In the genomic region with DNA sequence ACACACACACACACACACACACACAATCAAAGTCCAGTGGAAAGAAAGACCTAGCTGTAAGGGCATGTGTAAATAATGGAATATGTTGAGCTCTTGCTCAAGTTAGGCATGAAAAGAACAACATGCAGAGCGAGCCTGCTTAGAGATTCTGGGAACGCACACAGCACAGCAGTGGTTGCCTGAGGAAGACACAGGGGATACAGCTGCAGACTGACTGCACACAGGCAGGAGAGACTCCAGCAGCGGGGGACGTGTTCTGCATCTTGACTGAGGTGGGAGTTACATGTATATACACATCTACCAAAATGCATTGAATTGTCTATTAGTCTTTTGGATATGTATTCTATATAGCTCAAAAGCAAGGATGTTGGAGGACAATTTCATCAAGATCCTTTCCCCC, we compare ENCODE assay signal across 7 mouse cellular contexts. TPM values are rescaled to one million over a fixed set of nuclear protein-coding genes. Genes with fewer than 3 reads are reported as not detected.
A peak's percentile ranks its signal among the peaks of the same experiment; 100 is the strongest.
DNase-seq lines count a peak whose midpoint lies in the region; ATAC-seq lines count a peak whose summit lies in the region.

No protein-coding gene starts in this region.

- H3K27ac ChIP-seq in midbrain, embryonic 10.5 days (replicated peaks) = 0 out of 2 replicates have a peak overlapping the region, but pooled peaks have one; percentile 7

- peak; percentile 20 to 49 for DNase-seq in left cerebral cortex, postnatal 14 days (ENCODE audit: low spot score in 2 of 2)
- no peak for DNase-seq in left cerebral cortex, adult 9 months (ENCODE audit: low spot score in 2 of 2)
- peak; percentile 37 for DNase-seq in brain, embryonic 18.5 days (ENCODE audit: low read depth, low spot score)
- no peak for DNase-seq in midbrain, embryonic 10.5 days (ENCODE audit: low spot score)
- no peak for DNase-seq in adrenal gland, postnatal 36 days
- DNase-seq in spleen, postnatal 14 days (ENCODE audit: low spot score in 2 of 2) = no peak

- no peaks in the 10 kb centered on the region for H3K9me3 ChIP-seq in midbrain, embryonic 10.5 days (replicated peaks)

- H3K27me3 ChIP-seq in midbrain, embryonic 10.5 days (ENCODE audit: low read depth, poor library complexity, severe bottlenecking) = no peaks in the 10 kb centered on the region

- 87% methylated on average over 4 of the region's 4 CpGs for WGBS in midbrain, embryonic 10.5 days

- intact Hi-C loops in left cerebral cortex, postnatal 14 days (cut with DNase I) = no loop called here

- peaks cover 5% of the 10 kb centered on the region; the same call in 1 of the 2 replicates for H3K4me1 ChIP-seq in midbrain, embryonic 10.5 days

- no peak overlapping the region for H3K4me3 ChIP-seq in midbrain, embryonic 10.5 days

- no peaks in the 10 kb centered on the region for H3K36me3 ChIP-seq in midbrain, embryonic 10.5 days

- peak; percentile 19; the same call in 1 of the 2 replicates for ATAC-seq in erythroblast, adult 5-6 weeks (replicated peaks; ENCODE audit: low FRiP score, poor library complexity, severe bottlenecking)

RNA-seq across cellular contexts. Expression of gene Ppih, which starts 18.1 kb away (rescaled TPM):
- 10 to 100 TPM; 18.0 to 19.1 TPM for total RNA-seq in left cerebral cortex, postnatal 14 days (2021)
- total RNA-seq in erythroblast, adult 5-6 weeks (2015; ENCODE audit: low replicate concordance) = 12.1 and 21.7 TPM in 2 replicates
- 32.9 and 35.6 TPM in 2 replicates for total RNA-seq in erythroblast, adult 5-6 weeks (2017; ENCODE audit: low replicate concordance)
- polyA plus RNA-seq in midbrain, embryonic 10.5 days (2016; fragmentation: Nextera tagmentation; extraction: Ambion mirVana) = 133 and 150 TPM in 2 replicates
- 10 to 100 TPM; 20.0 to 20.3 TPM for total RNA-seq in adrenal gland, postnatal 36 days (2021)

RNA-seq across cellular contexts. Expression of gene Ybx1, which starts 44.0 kb away (rescaled TPM):
- 100 to 1,000 TPM; 441 to 483 TPM for total RNA-seq in left cerebral cortex, postnatal 14 days (2021)
- 270 and 329 TPM in 2 replicates for total RNA-seq in erythroblast, adult 5-6 weeks (2015; ENCODE audit: low replicate concordance)
- 221 and 268 TPM in 2 replicates for total RNA-seq in erythroblast, adult 5-6 weeks (2017; ENCODE audit: low replicate concordance)
- polyA plus RNA-seq in midbrain, embryonic 10.5 days (2016; fragmentation: Nextera tagmentation; extraction: Ambion mirVana) = 1,019 and 1,063 TPM in 2 replicates
- total RNA-seq in adrenal gland, postnatal 36 days (2021) = 100 to 1,000 TPM; 639 to 803 TPM

Comparison
In these comparisons a context has a peak if more than half of its experiments do, and no peak if none do; other contexts are left out.
1. DNase-seq: peak in left cerebral cortex, postnatal 14 days (2 of 2) and brain, embryonic 18.5 days (single experiment); none in left cerebral cortex, adult 9 months (0 of 2), midbrain, embryonic 10.5 days (single experiment), adrenal gland, postnatal 36 days (0 of 2) and spleen, postnatal 14 days (0 of 2).